Mouse (Mus musculus) MEL (cell line): ENCODE results near the gene Oas1a. TPM values are rescaled to one million over a fixed set of nuclear protein-coding genes. Genes with fewer than 3 reads are reported as not detected.
"Not testable (repeated sequence)": the region's sequence is repeated elsewhere in the genome, so short reads cannot be mapped to it uniquely, and the experiment has no call there.

Source experiments
- DNase-seq: peaks from one replicate; pipeline ENCODE4 v3.0.0; 2011; ENCODE audit warnings: low read depth, low spot score
- H3K27ac ChIP-seq: 2 replicates; pipeline ENCODE4 v1.5.1; 2012; ENCODE audit warnings: low read depth, mild to moderate bottlenecking, control low read depth, low read length, moderate library complexity; ENCODE audit not compliant: control insufficient read depth
- H3K27me3 ChIP-seq, 2 experiments: fragments of 150-350 bp in 1 of 2; sonication (generic) in 1 of 2; 2 replicates each; pipeline ENCODE4 v1.6.1; 2012; ENCODE audit warnings: low read length in 2 of 2, mild to moderate bottlenecking in 2 of 2, improper control_type of control experiment in 1 of 2, moderate library complexity in 1 of 2; ENCODE audit not compliant: insufficient read depth in 2 of 2, control insufficient read depth in 1 of 2
- H3K36me3 ChIP-seq, 2 experiments: 2 replicates each; pipeline ENCODE4 v1.6.1; 2012 to 2014; ENCODE audit warnings: low read length in 2 of 2, improper control_type of control experiment in 1 of 2, inconsistent platforms in 1 of 2, mild to moderate bottlenecking in 1 of 2; ENCODE audit not compliant: insufficient read depth in 2 of 2, control insufficient read depth in 1 of 2
- H3K4me1 ChIP-seq, 2 experiments: fragments of 150-350 bp in 1 of 2; sonication (generic) in 1 of 2; 2 replicates each; pipeline ENCODE4 v1.6.1; 2012; ENCODE audit warnings: low read length in 2 of 2, improper control_type of control experiment in 1 of 2, mild to moderate bottlenecking in 1 of 2; ENCODE audit not compliant: insufficient read depth in 2 of 2, control insufficient read depth in 1 of 2
- H3K4me3 ChIP-seq, 2 experiments: fragments of 150-350 bp in 1 of 2; sonication (generic) in 1 of 2; 2 replicates each; pipeline ENCODE4 v1.5.1; 2012; ENCODE audit warnings: low read depth in 2 of 2, low read length in 2 of 2, mild to moderate bottlenecking in 2 of 2, moderate library complexity in 2 of 2, control low read depth in 1 of 2, improper control_type of control experiment in 1 of 2; ENCODE audit not compliant: control insufficient read depth in 1 of 2, insufficient read depth in 1 of 2
- H3K79me2 ChIP-seq: 2 replicates; pipeline ENCODE4 v1.6.1; 2012; ENCODE audit warnings: mild to moderate bottlenecking, low read length, moderate library complexity; ENCODE audit not compliant: control insufficient read depth, poor library complexity, insufficient read depth
- H3K9ac ChIP-seq: 2 replicates; pipeline ENCODE4 v1.6.1; 2012; ENCODE audit warnings: low read depth, mild to moderate bottlenecking, control low read depth, low read length, moderate library complexity; ENCODE audit not compliant: control insufficient read depth, poor library complexity, severe bottlenecking
- H3K9me3 ChIP-seq: fragments of 150-350 bp; sonication (generic); replicated peaks from 2 replicates; pipeline ENCODE4 v1.6.1; 2012; ENCODE audit warnings: mild to moderate bottlenecking, low read length, improper control_type of control experiment, moderate library complexity; ENCODE audit not compliant: insufficient read depth
- BHLHE40 ChIP-seq: IDR thresholded peaks from 2 replicates; pipeline ENCODE4 v1.6.1; 2012; ENCODE audit warnings: low read depth, mild to moderate bottlenecking, inconsistent platforms, low read length, improper control_type of control experiment, borderline replicate concordance
- CTCF ChIP-seq, 3 experiments: IDR thresholded peaks in 2 of 3; conservative IDR thresholded peaks in 1 of 3; 2 replicates each; pipeline ENCODE4 v1.5.1; 2011 to 2012; ENCODE audit warnings: low read length in 3 of 3, low read depth in 2 of 3, mild to moderate bottlenecking in 2 of 3, improper control_type of control experiment in 1 of 3, inconsistent platforms in 1 of 3, mixed read lengths in 1 of 3, moderate library complexity in 1 of 3; ENCODE audit not compliant: control insufficient read depth in 1 of 3, insufficient read depth in 1 of 3, poor library complexity in 1 of 3, severe bottlenecking in 1 of 3
- TCF12 ChIP-seq: IDR thresholded peaks from 2 replicates; pipeline ENCODE4 v1.6.1; 2014; ENCODE audit warnings: low read depth, mild to moderate bottlenecking, inconsistent platforms, low read length, improper control_type of control experiment, moderate library complexity
- ZNF384 ChIP-seq: IDR thresholded peaks from 2 replicates; pipeline ENCODE4 v1.6.1; 2012; ENCODE audit warnings: low read depth, mild to moderate bottlenecking, inconsistent platforms, low read length, improper control_type of control experiment
- polyA plus RNA-seq, 2 experiments: library from polyadenylated mRNA; stranded (reverse) in 1 of 2; unstranded in 1 of 2; fragments of >175 nt in 1 of 2; fragments of >200 nt in 1 of 2; gene quantifications; 2 replicates each; pipeline versions ENCODE4 v1.2.1 to v1.2.4; 2012; ENCODE audit warnings: low replicate concordance in 2 of 2, low read depth in 1 of 2; ENCODE audit not compliant: insufficient read length in 2 of 2, insufficient read depth in 1 of 2, missing spikeins in 1 of 2
- total RNA-seq: library from RNA; depleted of rRNA; stranded (reverse); fragments of 300-350 nt; gene quantifications from 2 replicates; pipeline ENCODE4 v1.2.3, GENCODE M21; 2012

The Oas1a gene
- total and polyA plus RNA-seq, 3 experiments = 0.15 to 0.17 TPM; not detected in 1

DNA sequence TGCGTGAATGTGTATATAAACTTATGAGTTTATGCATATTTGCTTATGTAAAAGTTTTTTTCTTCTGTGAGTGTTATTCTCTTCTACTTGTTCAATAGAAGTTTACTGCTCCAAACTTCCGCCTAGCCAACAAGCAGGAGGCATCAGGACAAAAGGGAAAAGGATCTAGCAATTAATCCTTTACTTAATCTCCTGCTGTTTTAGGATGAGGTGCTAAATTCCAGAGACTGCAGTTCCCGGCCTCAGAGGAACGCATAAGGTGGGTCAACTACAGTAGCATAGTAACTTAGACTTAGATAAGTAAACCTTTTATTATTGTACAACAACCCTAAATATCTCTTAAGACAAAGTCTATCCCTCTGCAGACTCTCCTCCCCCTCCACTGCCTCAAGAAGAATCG is 26.6 kb upstream of the Oas1a start:
- Histone ChIP-seq H3K27me3 (no peaks in the 10 kb centered on the region), H3K27ac (no peak overlapping the region), H3K79me2 (no peaks in the 10 kb centered on the region), H3K9me3 (no peaks in the 10 kb centered on the region), H3K4me1 (no peaks in the 10 kb centered on the region), H3K4me3 (no peak overlapping the region), H3K36me3 (no peaks in the 10 kb centered on the region), H3K9ac (no peak overlapping the region)
- TF ChIP-seq TCF12 = no peak
- TF ChIP-seq ZNF384 = no peak
- DNase-seq = no peak

DNA sequence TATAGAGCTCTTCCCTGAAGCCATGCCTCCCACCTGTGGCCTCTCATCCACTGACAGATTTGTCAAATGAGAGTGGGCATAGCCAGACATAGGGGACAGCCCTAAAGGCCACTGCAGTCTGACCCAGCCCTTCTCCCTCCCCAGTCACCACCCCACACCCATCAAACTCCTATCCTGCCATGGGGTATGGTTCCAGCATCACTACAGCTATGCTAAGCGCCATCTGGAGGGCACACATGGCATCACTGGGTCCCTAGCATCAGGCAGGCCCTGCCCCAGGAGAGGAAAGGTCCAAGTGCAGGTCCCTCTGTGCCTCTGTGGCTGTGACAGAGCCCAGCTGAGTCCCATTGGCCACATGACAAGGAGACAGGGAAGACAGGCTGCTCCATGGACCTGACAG is 19.7 kb upstream of the Oas1a start:
- no peak overlapping the region for H3K9ac ChIP-seq
- no peak for TF ChIP-seq BHLHE40
- peak in 1 of 3 experiments; percentile 5; a peak in 1 of 6 replicates for TF ChIP-seq CTCF (IDR thresholded peaks at IDR 0.05 in 2 of 3, conservative IDR thresholded peaks at IDR 0.05 in 1 of 3; ENCODE audit: control insufficient read depth in 1 of 3, insufficient read depth in 1 of 3, low read depth in 2 of 3, low read length in 3 of 3, poor library complexity in 1 of 3, severe bottlenecking in 1 of 3)
- TF ChIP-seq, all 39 proteins: peak for 1
- Histone ChIP-seq H3K79me2 (no peaks in the 10 kb centered on the region), H3K9me3 (no peaks in the 10 kb centered on the region), H3K4me1 (no peaks in the 10 kb centered on the region), H3K4me3 (no peak overlapping the region), H3K27ac (no peak overlapping the region), H3K36me3 (no peaks in the 10 kb centered on the region), H3K27me3 (no peaks in the 10 kb centered on the region)
- no peak for DNase-seq

DNA sequence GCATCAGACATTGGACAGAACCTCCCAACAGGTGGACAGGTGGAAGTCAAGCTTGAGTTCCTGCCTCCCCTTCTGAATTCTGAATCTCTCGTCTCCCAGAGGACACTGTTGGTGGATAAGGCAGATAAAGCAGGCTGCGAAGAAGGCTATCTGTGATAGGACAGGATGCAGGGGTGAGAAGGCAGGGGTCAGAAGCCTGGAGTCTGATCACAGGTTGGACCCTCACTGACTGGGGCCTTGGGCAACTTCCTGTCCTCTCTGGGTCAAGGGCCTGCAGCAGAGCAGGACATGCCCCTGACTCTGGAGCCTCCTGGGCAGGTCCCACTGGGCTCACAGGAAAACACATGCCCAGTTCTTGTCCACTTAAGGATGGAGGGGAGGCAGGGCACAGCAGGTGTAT is 19.0 kb upstream of the Oas1a start:
- H3K36me3 ChIP-seq, H3K27me3 ChIP-seq, H3K79me2 ChIP-seq, H3K4me1 ChIP-seq, DNase-seq, H3K9me3 ChIP-seq, H3K4me3 ChIP-seq, H3K27ac ChIP-seq, H3K9ac ChIP-seq: not testable (repeated sequence)

DNA sequence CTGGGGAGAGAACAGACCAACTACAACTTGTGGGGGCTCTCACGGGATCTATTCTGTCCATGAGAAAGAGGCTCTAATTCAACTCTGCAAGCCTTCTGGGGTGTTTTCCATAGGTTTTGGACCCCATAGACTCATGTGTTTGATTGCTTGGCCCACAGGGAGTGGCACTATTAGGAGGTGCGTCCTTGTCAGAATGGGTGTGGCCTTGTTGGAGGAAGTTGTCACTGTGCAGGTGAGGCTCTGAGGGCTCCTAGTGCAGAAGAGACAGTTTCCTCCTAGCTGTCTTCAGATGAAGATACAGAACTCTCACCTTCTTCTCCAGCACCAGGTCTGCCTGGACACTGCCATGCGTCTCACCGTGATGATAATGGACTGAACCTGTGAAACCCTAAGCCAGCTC is 17.2 kb upstream of the Oas1a start:
- H3K36me3 ChIP-seq, H3K79me2 ChIP-seq, H3K27ac ChIP-seq, H3K27me3 ChIP-seq, H3K9ac ChIP-seq, H3K4me1 ChIP-seq, H3K9me3 ChIP-seq, H3K4me3 ChIP-seq, DNase-seq: not testable (repeated sequence)
